Mouse (Mus musculus): ENCODE results near the gene Micall1.

Gene Micall1

GRCm38 (mm10) chr15:79133191-79133661 is 24.5 kb downstream of the Micall1 start:
- no peak for DNase-seq

- DNase-seq = no peak
These were observed 26.0 kb downstream of the Micall1 start for GRCm38 (mm10) chr15:79134496-79135270.

DNA sequence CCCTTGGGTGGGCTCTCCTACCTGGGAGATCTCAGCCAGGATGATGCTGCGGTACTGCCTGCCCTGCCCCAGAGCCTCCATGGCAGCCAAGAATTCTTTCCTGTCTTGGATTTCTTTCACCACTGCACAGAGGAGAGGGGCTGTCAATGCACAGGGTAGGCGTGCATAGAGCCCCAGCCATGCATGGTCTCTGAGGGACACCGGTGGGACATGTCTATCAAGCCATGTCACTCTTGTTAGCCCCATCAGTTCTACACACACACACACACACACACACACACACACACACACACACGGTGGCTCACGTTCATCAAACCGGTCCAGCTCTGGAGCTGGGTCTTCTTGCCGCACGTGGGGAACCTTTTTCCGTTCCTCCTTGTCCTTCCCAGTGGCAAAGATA is 26.6 kb downstream of the Micall1 start:
- DNase-seq = no peak

DNA sequence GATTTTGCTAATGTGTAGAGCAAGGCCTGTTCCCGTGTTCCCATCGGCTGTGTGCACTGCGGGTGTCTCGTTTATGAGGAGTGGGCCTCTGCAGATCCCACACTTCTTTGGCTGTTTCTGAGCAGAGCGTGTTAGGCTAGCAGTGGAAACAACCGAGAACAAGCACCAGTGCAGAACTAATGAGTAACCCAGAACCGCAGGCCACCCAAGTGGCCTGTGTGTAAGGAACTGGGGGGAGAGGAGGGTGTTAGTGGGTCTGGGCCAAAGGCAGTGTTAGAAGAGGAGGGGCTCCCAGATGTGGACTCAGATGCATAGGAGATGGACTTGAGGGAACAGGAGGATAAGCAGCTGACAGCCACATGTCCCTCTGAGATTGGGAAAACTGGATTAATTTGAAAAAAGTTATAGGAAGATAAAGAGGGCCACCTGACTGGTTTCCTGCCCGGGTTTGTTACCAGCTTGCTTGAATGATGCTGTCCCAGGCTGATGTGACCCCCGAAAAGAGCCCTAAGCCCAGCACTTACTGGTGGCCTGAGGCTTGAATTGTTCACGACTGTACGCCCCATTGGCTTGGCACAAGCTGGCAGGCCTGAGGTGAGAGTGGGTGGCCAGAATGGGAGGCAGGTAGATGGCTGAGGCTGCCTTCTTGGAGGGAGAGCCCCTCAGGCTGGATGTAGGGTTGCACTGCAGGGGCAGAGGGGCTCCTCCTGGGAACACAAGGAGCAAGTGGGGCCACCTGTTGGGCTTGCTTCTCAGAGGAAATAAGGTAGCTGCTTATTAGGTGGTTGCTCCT is 27.3 kb downstream of the Micall1 start:
- no peak for DNase-seq

GRCm38 (mm10) chr15:79139640-79140039 is 30.9 kb downstream of the Micall1 start:
- DNase-seq = no peak

DNA sequence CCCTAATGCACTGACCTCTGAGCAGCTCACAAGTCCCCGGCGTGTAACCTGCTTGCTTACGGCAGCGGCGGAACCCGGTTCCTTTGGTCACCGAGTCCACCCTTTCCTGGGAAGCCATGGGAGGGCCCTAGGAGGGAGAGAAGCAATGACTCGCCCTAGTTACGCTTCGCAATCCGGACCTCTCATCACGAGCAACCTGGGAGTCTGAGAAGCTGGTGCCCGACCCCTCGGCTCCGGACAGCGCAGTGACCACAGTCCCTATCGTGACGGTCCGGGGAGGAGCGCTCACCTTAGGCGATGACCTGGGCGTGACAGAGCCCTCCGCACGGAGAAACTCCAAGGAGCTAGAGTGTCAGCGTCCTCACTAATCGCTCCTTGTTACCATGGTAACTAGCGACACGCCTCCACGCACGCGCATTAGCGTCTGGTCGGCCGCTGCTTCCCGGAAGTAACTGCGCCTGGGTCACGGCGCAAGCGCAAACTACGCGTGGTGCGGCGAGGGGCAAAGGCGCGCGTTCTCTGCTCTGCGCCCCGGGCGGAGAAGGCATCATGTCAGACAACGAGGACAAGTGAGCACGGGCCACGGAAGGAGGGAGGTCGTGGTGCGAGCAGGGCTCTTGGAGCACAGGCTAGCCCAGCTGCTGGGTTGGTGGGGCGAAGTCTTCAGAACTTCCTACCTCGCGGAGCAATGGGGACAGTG is 32.3 kb downstream of the Micall1 start, which contains the start of the genes Polr2f and 1700088E04Rik:
TSS of gene Polr2f (plus strand) at position 144 of the 700 bp plus-strand sequence.
TSS of gene 1700088E04Rik (minus strand) at position 388 of the 700 bp plus-strand sequence.
- DNase-seq = peak; percentile 96

DNA sequence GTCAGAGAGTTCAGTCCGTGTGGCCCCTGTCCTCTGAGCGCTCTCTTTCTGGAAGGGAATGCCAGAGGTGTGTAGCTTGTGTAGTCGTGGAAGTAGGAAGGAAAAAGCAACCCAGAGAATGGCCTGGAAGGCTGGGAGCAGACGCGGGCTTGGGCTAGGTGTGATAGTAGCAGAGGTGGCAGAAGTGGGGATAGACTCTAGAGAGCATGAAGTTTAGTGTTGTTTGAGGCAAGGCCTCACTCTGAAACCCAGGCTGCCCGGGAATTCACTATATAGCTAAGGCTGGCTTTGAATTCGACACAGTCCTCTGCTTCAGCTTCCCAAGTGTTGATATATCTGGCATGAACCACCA is 32.8 kb downstream of the Micall1 start:
- DNase-seq = no peak

DNA sequence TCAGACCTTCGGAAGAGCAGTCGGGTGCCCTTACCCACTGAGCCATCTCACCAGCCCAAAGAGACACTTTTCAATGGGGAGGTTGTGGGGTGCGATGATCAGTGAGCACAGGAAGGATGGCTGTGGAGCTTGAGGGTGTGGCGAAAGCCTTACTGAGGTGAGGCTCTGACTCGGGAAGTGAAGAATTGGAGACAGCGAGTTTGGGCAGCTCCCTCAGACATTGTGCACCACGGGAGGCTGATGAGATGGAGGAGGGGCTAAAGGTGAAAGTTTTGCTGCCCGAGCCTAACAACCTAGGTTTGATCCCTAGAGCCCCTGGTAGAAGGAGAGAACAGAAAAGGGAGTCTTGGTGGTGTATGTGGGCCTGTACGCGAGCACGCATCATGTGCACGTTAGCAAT is 34.6 kb downstream of the Micall1 start:
- no peak for DNase-seq

DNA sequence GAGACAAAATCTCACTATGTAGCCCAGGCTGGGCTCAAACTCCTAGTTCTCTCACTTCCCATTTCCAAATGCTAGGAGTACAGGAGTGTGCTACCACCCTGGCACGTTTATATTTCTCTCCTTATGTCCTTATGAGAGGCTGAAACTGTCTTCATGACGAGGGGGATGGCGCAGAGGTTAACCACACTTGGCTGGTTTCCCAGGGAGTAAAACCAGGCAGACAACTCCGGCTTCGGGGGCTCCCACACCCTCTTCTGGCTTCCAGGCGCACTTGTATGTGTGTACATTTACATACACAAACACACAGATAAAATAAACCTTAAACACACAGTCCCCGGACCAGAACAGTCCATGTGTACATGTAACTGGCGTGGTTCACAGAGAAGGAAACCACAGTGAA is 35.3 kb downstream of the Micall1 start:
- DNase-seq = no peak

GRCm38 (mm10) chr15:79145522-79145921 is 36.8 kb downstream of the Micall1 start:
- DNase-seq = no peak

DNA sequence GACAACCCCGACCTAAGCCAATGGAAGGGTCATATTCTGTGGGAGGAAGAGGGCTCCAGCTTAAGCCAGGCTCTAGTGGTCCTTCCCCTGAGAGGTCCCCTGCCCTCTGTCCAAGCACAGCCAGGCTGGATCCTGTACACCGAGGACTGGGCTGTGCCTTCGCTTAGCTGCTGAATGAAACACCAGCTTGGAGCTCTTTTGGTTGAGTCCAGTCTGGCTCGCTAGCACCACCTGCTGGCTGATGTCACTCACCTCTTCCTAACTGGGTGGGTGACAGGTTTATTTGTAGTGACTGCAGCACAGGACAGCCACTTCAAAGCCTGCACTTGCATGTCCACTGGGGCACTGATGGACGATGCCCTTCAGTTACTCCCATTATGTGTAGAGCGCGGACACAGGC is 39.8 kb downstream of the Micall1 start:
- peak; percentile 88 for DNase-seq

DNA sequence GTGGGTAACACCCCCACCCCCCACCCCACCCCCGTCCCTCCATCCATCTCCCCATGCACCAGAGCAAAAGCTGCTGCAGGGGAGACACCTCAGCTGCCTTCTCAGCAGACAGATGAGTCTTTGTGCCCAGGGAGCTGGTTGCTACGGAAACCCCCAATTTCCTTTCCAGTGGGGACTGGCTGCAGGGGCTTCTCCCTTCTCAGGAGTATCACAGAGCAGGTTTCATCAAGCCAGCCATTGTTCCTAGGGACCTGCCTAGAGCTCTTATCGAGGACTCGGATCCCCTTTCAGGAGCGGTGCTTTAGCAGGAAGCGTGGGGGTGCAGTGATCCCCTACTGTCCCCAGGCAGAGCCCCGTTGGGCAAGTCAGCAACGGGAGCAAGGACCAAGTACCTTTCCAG is 43.2 kb downstream of the Micall1 start:
- no peak for DNase-seq

DNA sequence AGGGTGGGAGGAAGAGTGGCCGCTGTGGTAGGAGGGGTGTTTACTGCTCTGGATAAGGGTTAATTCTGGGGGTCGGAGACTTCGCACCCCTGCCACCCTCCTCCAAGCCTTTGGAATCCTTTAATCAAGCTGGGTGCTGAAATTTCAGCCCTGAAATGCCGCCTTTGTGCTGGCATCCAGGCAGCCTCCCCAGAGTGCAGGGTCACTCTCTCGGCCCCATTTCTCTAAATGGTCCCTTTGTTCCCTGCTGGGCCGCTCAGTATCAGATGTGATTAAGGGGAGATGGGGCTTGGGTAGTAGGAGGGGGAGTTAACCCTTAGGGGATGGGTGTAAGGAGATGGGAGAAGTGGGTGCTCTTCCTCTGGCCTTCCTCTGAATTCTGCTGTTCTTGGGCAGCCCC is 44.0 kb downstream of the Micall1 start:
- DNase-seq = no peak

- DNase-seq = no peak
These were observed 46.9 kb downstream of the Micall1 start for GRCm38 (mm10) chr15:79155572-79155971.

GRCm38 (mm10) chr15:79162301-79162700 is 53.6 kb downstream of the Micall1 start:
- no peak for DNase-seq

GRCm38 (mm10) chr15:79162822-79163221 is 54.1 kb downstream of the Micall1 start:
- DNase-seq = no peak

- no peak for DNase-seq
These were observed 55.6 kb downstream of the Micall1 start for GRCm38 (mm10) chr15:79164251-79164650.

GRCm38 (mm10) chr15:79165140-79165539 is 56.4 kb downstream of the Micall1 start, which contains the start of gene Sox10:
Sox10 (minus strand) TSS chr15:79165240.
- no peak for DNase-seq

DNA sequence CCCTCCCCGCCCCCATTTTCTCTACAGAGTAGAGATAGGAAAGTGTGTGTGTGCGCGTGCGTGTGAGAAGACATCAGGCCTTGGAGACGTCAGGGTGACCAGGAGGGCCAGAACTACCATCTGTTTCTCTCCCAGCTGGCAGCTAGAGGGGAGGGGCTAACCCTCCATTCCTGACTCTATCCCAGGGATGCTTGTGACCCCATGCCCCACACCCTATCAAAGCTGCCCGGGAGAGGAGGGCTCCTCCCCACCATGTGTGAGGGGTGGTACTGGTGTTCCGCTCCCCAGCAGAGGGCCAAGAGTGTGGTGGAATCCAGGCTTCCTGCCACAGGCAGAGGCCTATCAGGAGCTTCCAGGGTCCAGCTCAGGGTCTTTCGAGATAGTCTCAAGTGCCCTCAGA is 58.0 kb downstream of the Micall1 start:
- no peak for DNase-seq

DNA sequence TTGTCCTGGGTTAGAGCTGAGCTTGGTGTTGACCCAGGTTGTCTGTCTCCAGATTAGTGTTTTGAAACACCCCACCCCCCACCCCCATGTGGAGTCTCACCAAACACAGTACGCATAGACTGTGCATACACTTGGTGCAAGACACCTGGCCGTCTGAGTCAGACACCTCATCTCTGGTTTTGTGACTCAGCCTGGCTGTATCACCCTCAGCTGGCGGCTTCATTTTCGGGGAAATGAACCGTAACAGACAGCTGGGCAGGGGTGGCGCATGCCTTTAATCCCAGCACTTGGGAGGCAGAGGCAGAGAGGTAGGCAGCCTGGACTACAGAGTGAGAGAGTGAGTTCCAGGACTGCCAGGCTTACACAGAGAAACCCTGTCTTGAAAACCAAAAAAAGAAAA is 68.2 kb downstream of the Micall1 start:
- DNase-seq = no peak

- no peak for DNase-seq
These were observed 76.5 kb downstream of the Micall1 start for GRCm38 (mm10) chr15:79185213-79185612.

All from right cerebral cortex, postnatal 14 days (tissue).